Mouse (Mus musculus) forebrain, embryonic 12.5 days (tissue): ENCODE data around the gene Nfia. TPM values are rescaled to one million over a fixed set of nuclear protein-coding genes. Genes with fewer than 3 reads are reported as not detected.

Experiments used
- ATAC-seq: fragments of 200-750 bp; cut with Nextera tagmentation; 2 replicates; pipeline ENCODE4 v1.8.0; 2017; ENCODE audit warnings: moderate TSS enrichment; ENCODE audit not compliant: low FRiP score
- H3K27ac ChIP-seq: fragments of 300-500 bp; sonication (generic); 2 replicates; pipeline ENCODE4 v1.5.1; 2016; ENCODE audit warnings: mild to moderate bottlenecking
- H3K27me3 ChIP-seq: fragments of 300-500 bp; sonication (generic); 2 replicates; pipeline ENCODE4 v1.6.1; 2016; ENCODE audit warnings: mild to moderate bottlenecking
- H3K36me3 ChIP-seq: fragments of 300-500 bp; sonication (generic); replicated peaks from 2 replicates; pipeline ENCODE4 v1.6.1; 2016; ENCODE audit warnings: mild to moderate bottlenecking
- H3K4me1 ChIP-seq: fragments of 300-500 bp; sonication (generic); 2 replicates; pipeline ENCODE4 v1.6.1; 2016
- H3K4me2 ChIP-seq: fragments of 300-500 bp; sonication (generic); 2 replicates; pipeline ENCODE4 v1.6.1; 2016; ENCODE audit warnings: mild to moderate bottlenecking, moderate library complexity
- H3K4me3 ChIP-seq: fragments of 300-500 bp; sonication (generic); replicated peaks from 2 replicates; pipeline ENCODE4 v1.5.1; 2016; ENCODE audit warnings: mild to moderate bottlenecking
- H3K9ac ChIP-seq: fragments of 300-500 bp; sonication (generic); 2 replicates; pipeline ENCODE4 v1.6.1; 2016; ENCODE audit warnings: mild to moderate bottlenecking
- H3K9me3 ChIP-seq: fragments of 300-500 bp; sonication (generic); 2 replicates; pipeline ENCODE4 v1.6.1; 2016
- WGBS: fragments of 180-500 bp; shearing (Covaris S2); methylation state at CpG from one replicate; pipeline ENCODE4 v1.1.7; 2016; 5-methylcytosine and 5-hydroxymethylcytosine counted together
- polyA plus RNA-seq: library from polyadenylated mRNA; unstranded; fragments of >200 nt; fragmentation: Nextera tagmentation; extraction: Ambion mirVana; gene quantifications from 2 replicates; pipeline ENCODE4 v1.2.1, GENCODE M21; 2016

The Nfia gene
- polyA plus RNA-seq, 1 experiment from 2014 or later = 62.1 TPM

DNA sequence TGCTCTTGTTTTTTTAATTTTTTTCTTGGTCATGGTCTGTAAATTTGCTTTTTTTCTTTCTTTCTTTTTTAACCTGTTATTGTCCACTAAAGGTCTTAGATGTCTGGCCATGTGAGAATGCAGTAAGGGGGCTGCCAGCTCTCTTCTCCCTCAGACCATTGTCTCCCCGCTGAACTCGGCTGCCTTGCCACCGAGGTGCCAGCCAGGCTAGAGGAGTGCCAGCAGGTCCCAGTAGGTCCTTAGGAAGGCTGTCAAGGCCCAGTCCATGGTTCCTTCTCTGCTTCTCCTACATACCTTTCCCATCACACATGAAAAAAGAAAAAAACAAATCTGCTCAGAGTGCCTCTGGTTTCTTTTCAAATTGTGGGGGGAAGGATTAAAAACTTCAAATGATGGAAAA is 345.6 kb downstream of the Nfia start:
- H3K27ac ChIP-seq = peak overlapping the region; percentile 65
- no peak for ATAC-seq
- peaks cover 17% of the 10 kb centered on the region for H3K4me1 ChIP-seq
- no peaks in the 10 kb centered on the region for H3K27me3 ChIP-seq
- no peak overlapping the region for H3K4me3 ChIP-seq
- WGBS = 31% methylated on average over 3 of the region's 3 CpGs
- no peak overlapping the region for H3K9ac ChIP-seq
- no peak overlapping the region for H3K4me2 ChIP-seq
- H3K9me3 ChIP-seq = no peaks in the 10 kb centered on the region
- H3K36me3 ChIP-seq = no peaks in the 10 kb centered on the region

DNA sequence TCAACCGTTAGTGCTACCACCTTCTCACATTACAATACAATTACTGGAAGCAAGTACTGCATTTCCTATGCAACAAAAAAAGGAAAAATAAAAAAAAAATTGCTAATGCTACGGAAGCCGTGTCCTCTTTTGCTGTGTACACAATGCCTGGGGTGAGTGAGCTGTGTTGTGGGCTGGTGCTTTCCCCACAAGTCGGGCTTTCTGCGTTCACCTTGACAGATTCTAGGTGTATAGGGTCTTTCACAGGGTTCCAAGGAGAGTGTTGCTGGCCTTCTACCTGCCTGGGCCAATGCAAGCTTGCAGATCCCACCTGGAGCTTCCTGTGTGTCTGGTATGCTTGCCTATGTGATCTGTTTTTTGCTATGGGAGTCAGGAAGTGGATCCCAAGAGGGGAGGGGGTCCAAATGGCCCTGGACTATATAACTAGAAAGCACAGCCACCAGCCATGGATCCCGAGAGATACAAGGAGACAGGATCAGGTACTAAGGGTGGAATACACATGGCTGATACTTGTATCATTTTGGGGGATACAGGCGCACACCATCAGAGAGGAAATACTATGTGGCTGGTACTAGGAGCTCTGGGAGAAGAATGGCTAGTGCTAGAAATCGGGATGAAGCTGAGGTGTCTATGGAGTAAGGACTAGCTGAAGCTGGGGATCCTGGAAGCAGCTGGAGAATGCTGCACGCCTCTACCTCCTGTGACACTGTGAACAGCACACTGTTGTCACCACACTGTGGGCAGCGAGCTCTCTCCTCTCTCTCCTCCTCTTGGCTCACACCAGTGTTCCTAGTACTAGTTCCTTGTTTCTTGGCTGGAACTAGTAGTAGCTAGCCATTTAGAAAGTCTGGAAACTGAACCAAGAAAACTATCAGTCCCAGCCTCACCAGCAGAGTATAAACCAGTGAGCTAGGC is 346.5 kb downstream of the Nfia start:
- Histone ChIP-seq H3K36me3 (no peaks in the 10 kb centered on the region), H3K27me3 (no peaks in the 10 kb centered on the region), H3K4me1 (peaks cover 14% of the 10 kb centered on the region), H3K4me2 (no peak overlapping the region), H3K9ac (no peak overlapping the region), H3K27ac (0 out of 2 replicates have a peak overlapping the region, but pooled peaks have one; percentile 42), H3K9me3 (no peaks in the 10 kb centered on the region), H3K4me3 (no peak overlapping the region)
- no peak for ATAC-seq
- WGBS = 56% methylated on average over 10 of the region's 10 CpGs

GRCm38 (mm10) chr4:98119949-98120531 is 347.5 kb downstream of the Nfia start:
- 85% methylated on average over 3 of the region's 3 CpGs for WGBS
- peaks cover 14% of the 10 kb centered on the region for H3K4me1 ChIP-seq
- H3K36me3 ChIP-seq = no peaks in the 10 kb centered on the region
- no peak for ATAC-seq
- no peak overlapping the region for H3K4me3 ChIP-seq
- no peak overlapping the region for H3K9ac ChIP-seq
- H3K9me3 ChIP-seq = no peaks in the 10 kb centered on the region
- H3K4me2 ChIP-seq = no peak overlapping the region
- no peaks in the 10 kb centered on the region for H3K27me3 ChIP-seq
- no peak overlapping the region for H3K27ac ChIP-seq

DNA sequence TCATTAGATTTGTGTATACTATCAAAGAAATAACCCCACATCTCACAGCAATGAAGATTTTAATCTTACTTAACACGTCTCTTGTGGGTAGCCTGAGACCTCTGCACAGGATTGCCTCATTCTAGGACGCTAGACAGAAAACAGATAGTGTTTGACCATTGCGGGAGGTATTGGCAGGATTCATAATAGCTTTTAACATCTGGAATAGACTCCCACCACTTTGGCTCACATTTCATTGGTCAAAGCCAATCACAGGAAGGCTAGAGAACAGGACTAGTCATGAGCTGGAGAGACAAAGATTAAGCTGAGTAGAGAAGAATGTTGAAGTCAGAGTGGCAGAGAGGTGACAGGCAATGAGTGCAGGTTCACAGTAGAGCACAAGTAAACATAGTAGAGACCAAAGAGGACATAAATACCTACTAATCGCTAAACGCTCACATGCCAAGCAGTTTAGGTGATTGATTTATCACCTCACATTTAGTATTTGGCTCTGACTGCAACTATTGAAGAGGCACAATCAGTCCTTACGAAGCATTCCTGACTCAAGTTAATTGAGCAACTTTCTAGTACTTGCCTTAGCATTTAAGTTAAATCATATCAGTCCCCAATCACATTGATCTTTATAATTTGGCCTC is 348.3 kb downstream of the Nfia start:
- H3K36me3 ChIP-seq = no peaks in the 10 kb centered on the region
- H3K27ac ChIP-seq = no peak overlapping the region
- peaks cover 14% of the 10 kb centered on the region for H3K4me1 ChIP-seq
- no peak overlapping the region for H3K9ac ChIP-seq
- no peaks in the 10 kb centered on the region for H3K27me3 ChIP-seq
- no peaks in the 10 kb centered on the region for H3K9me3 ChIP-seq
- no peak overlapping the region for H3K4me3 ChIP-seq
- H3K4me2 ChIP-seq = no peak overlapping the region
- 88% methylated on average over 6 of the region's 6 CpGs for WGBS
- ATAC-seq = no peak

DNA sequence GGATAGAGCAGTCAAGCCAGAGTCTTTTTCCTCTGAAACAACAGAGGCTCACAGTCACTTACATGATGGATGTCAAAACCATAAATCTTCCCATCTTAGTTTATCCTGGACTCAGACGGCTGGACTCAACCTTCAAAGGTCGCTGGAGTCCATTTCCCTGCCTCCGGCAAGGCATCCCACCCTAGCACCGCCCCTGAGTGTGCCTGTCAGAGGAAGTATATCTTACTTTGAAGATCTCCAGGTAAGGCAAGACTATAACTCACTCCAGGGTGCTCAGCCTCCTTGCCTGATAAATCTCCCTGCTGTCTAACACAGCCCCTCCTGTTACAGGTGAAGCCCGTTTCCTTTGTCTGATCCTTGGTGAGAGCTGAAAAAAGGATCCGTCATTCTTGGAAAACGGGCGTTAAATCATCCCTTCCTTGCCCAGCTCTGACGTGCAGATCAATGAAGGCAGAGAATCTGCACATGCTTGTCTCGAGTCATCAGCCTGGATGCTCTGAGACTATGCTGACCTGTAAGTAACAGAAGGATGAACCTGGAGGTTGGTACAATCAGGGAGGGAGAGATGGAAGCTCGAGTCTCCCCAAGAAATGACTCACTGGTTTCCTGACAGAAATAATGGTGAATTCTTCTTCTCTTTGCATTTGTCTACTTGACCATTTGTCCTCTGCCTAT is 353.6 kb downstream of the Nfia start:
- ATAC-seq = no peak
- WGBS = 83% methylated on average over 11 of the region's 11 CpGs
- no peak overlapping the region for H3K4me3 ChIP-seq
- no peaks in the 10 kb centered on the region for H3K36me3 ChIP-seq
- H3K27me3 ChIP-seq = no peaks in the 10 kb centered on the region
- H3K9me3 ChIP-seq = no peaks in the 10 kb centered on the region
- no peak overlapping the region for H3K27ac ChIP-seq
- no peaks in the 10 kb centered on the region for H3K4me1 ChIP-seq
- no peak overlapping the region for H3K9ac ChIP-seq
- H3K4me2 ChIP-seq = no peak overlapping the region

DNA sequence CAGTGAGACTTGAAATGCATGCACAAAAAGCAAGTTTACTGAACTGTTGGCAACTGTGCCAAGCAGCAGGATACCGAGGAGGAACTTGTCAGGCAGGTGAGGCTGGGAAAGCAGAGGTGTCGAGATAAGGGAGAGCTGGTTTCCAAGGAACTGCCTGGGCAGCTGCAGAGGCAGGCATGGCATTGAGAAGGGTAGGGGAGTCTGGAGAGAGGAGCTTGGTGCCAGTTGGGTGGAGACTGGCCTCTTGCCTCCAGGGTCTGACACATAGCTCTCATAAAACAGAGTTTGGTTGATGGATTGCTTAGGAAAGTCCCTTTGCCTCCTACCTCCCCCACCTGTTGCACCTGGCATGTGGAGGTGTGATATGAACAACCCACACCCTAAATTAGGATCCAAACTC is 358.3 kb downstream of the Nfia start:
- no peak overlapping the region for H3K27ac ChIP-seq
- H3K4me1 ChIP-seq = no peaks in the 10 kb centered on the region
- no peaks in the 10 kb centered on the region for H3K27me3 ChIP-seq
- 85% methylated on average over 2 of the region's 2 CpGs for WGBS
- no peak overlapping the region for H3K9ac ChIP-seq
- no peak for ATAC-seq
- no peaks in the 10 kb centered on the region; the same call in 1 of the 2 replicates for H3K9me3 ChIP-seq
- H3K36me3 ChIP-seq = no peaks in the 10 kb centered on the region
- no peak overlapping the region for H3K4me3 ChIP-seq
- H3K4me2 ChIP-seq = no peak overlapping the region

DNA sequence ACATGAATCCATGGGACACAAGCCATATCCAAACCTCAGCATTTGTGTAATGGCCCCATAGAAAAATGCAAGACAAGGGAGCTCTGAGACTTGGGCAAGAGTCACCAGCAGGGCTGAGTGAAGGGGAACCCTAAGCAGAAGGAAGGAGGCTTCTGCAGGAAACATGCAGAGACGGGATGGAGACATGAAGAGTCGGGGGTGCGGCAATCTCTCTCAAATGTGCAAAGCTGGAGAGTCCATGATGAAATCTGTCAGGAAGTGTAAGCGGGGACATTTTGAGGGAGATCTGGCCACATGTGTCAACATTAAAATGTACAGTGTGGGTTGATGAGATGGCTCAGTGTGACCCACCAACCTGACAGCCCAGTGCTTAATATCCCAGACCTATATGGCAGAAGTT is 361.5 kb downstream of the Nfia start:
- Histone ChIP-seq H3K4me2 (no peak overlapping the region), H3K36me3 (no peaks in the 10 kb centered on the region), H3K27me3 (no peaks in the 10 kb centered on the region), H3K27ac (no peak overlapping the region), H3K4me1 (no peaks in the 10 kb centered on the region), H3K9me3 (no peaks in the 10 kb centered on the region; the same call in 1 of the 2 replicates), H3K4me3 (no peak overlapping the region), H3K9ac (no peak overlapping the region)
- 96% methylated on average over 4 of the region's 4 CpGs for WGBS
- ATAC-seq = no peak

DNA sequence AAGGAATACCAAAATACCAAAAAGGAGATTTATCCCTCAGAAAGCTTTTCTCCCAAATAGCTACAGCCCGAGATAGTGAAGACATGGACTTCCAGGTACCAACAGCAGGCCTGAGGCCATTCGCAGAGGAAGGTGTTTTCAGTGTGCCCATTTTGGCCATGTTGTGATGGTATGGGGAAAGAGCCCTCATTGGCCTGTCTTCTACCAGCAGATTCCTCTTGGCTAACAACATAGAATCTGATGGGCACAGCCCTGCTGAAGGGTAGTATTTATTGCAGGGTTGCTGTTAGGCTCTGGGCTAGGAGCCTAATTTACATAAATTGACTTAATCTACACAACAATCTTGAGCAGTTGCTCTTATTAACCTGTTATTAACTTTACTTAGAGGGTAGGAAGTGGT is 363.5 kb downstream of the Nfia start:
- Histone ChIP-seq H3K9ac (no peak overlapping the region), H3K4me3 (no peak overlapping the region), H3K27me3 (no peaks in the 10 kb centered on the region), H3K4me1 (no peaks in the 10 kb centered on the region), H3K27ac (no peak overlapping the region), H3K4me2 (no peak overlapping the region), H3K9me3 (no peaks in the 10 kb centered on the region; the same call in 1 of the 2 replicates), H3K36me3 (no peaks in the 10 kb centered on the region)
- WGBS = 89% methylated on average over 2 of the region's 2 CpGs
- ATAC-seq = no peak

GRCm38 (mm10) chr4:98142879-98143436 is 370.4 kb downstream of the Nfia start:
- ATAC-seq = no peak
- 76% methylated on average over 1 of the region's 1 CpGs for WGBS
- no peaks in the 10 kb centered on the region for H3K4me1 ChIP-seq

GRCm38 (mm10) chr4:98150576-98150975 is 378.0 kb downstream of the Nfia start:
- no peak for ATAC-seq
- Histone ChIP-seq H3K9ac (no peak overlapping the region), H3K4me2 (no peak overlapping the region), H3K4me3 (no peak overlapping the region), H3K4me1 (no peaks in the 10 kb centered on the region), H3K27me3 (no peaks in the 10 kb centered on the region), H3K36me3 (no peaks in the 10 kb centered on the region), H3K27ac (no peak overlapping the region), H3K9me3 (no peaks in the 10 kb centered on the region)
- 85% methylated on average over 5 of the region's 5 CpGs for WGBS

More at GRCm38 (mm10) chr4:98142879-98143436, 370.4 kb downstream of the Nfia start:
- Histone ChIP-seq H3K36me3 (no peaks in the 10 kb centered on the region), H3K9me3 (no peaks in the 10 kb centered on the region), H3K9ac (no peak overlapping the region), H3K4me3 (no peak overlapping the region), H3K27me3 (no peaks in the 10 kb centered on the region), H3K4me2 (no peak overlapping the region), H3K27ac (no peak overlapping the region)

- Histone ChIP-seq H3K27ac (no peak overlapping the region), H3K9me3 (no peaks in the 10 kb centered on the region), H3K4me3 (no peak overlapping the region), H3K4me2 (no peak overlapping the region), H3K36me3 (no peaks in the 10 kb centered on the region), H3K4me1 (no peaks in the 10 kb centered on the region), H3K9ac (no peak overlapping the region), H3K27me3 (no peaks in the 10 kb centered on the region)
- ATAC-seq = no peak
- 86% methylated on average over 3 of the region's 3 CpGs for WGBS
These were observed 385.4 kb downstream of the Nfia start for GRCm38 (mm10) chr4:98157921-98158320.

DNA sequence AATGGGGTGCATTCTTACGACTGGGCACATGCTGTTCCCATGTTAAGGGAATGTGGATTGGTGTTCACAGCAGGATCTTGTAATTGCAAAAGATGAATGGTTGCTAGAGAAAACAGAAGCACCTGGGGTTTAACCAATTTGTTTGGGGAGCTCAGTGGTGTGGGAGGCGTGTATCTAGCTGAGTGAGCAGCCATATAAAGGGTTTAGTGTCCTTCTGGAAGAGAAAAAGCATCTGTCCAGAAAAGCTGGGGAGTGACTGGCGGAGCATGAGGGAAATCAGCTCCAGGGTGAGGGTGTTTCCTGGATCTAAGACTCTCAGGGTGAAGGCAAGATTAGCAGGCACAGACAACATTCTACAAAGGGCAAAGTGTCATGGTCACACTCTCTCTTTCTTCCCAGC is 393.8 kb downstream of the Nfia start:
- peak overlapping the region; percentile 22; the same call in 1 of the 2 replicates for H3K27ac ChIP-seq
- H3K9ac ChIP-seq = no peak overlapping the region

More for the DNA sequence above, 393.8 kb downstream of the Nfia start:
- H3K36me3 ChIP-seq = no peaks in the 10 kb centered on the region
- H3K4me3 ChIP-seq = no peak overlapping the region
- H3K4me1 ChIP-seq = 0 out of 2 replicates have a peak, but pooled peaks cover 3% of the 10 kb centered on the region
- ATAC-seq = no peak
- H3K4me2 ChIP-seq = no peak overlapping the region
- 40% methylated on average over 3 of the region's 3 CpGs for WGBS
- no peaks in the 10 kb centered on the region for H3K9me3 ChIP-seq
- H3K27me3 ChIP-seq = no peaks in the 10 kb centered on the region
